Mouse (Mus musculus) liver, adult 2 months (tissue): Measurements from ENCODE around the gene Gm14147. TPM values are rescaled to one million over a fixed set of nuclear protein-coding genes. Genes with fewer than 3 reads are reported as not detected.
"Not testable (repeated sequence)": the region's sequence is repeated elsewhere in the genome, so short reads cannot be mapped to it uniquely, and the experiment has no call there.

Experiments used
- DNase-seq: peaks from one replicate; pipeline ENCODE4 v3.0.0-alpha.2; 2011; ENCODE audit warnings: low read depth, low spot score; ENCODE audit errors: extremely low read depth
- H3K27ac ChIP-seq: fragments of 200-500 bp; replicated peaks from 2 replicates; pipeline ENCODE4 v1.5.1; 2012; ENCODE audit warnings: low read depth, mild to moderate bottlenecking, control low read depth, inconsistent platforms, low read length; ENCODE audit not compliant: insufficient read depth
- H3K27me3 ChIP-seq: fragments of 200-500 bp; 2 replicates; pipeline ENCODE4 v1.6.1; 2012; ENCODE audit warnings: mild to moderate bottlenecking, moderate library complexity, low read length, inconsistent platforms; ENCODE audit not compliant: control insufficient read depth, insufficient read depth
- H3K36me3 ChIP-seq: fragments of 200-500 bp; 2 replicates; pipeline ENCODE4 v1.6.1; 2012; ENCODE audit warnings: low read length, inconsistent platforms; ENCODE audit not compliant: control insufficient read depth, insufficient read depth
- H3K4me1 ChIP-seq: fragments of 200-500 bp; 2 replicates; pipeline ENCODE4 v1.6.1; 2011; ENCODE audit warnings: low read length; ENCODE audit not compliant: control insufficient read depth, insufficient read depth
- H3K4me3 ChIP-seq: fragments of 200-500 bp; 2 replicates; pipeline ENCODE4 v1.5.1; 2011; ENCODE audit warnings: low read depth, mild to moderate bottlenecking, control low read depth, low read length, moderate library complexity; ENCODE audit not compliant: insufficient read depth
- H3K79me2 ChIP-seq: fragments of 200-500 bp; 2 replicates; pipeline ENCODE4 v1.6.1; 2012; ENCODE audit warnings: inconsistent platforms, mild to moderate bottlenecking, low read length, moderate library complexity; ENCODE audit not compliant: control insufficient read depth, insufficient read depth
- H3K9ac ChIP-seq: fragments of 200-500 bp; 2 replicates; pipeline ENCODE4 v1.6.1; 2012; ENCODE audit warnings: low read depth, mild to moderate bottlenecking, control low read depth, inconsistent platforms, low read length
- CTCF ChIP-seq: fragments of 200-500 bp; IDR thresholded peaks from 2 replicates; pipeline ENCODE4 v1.5.1; 2011; ENCODE audit warnings: low read depth, low read length, control low read depth
- POLR2A ChIP-seq: fragments of 200-500 bp; IDR thresholded peaks from 2 replicates; pipeline ENCODE4 v1.6.1; 2011; ENCODE audit warnings: low read length, control low read depth; ENCODE audit not compliant: insufficient read depth; ENCODE audit errors: extremely low read depth
- WGBS: fragments of 180-500 bp; shearing (Covaris S2); methylation state at CpG from one replicate; pipeline ENCODE4 v1.1.7; 2018; 5-methylcytosine and 5-hydroxymethylcytosine counted together
- polyA plus RNA-seq: library from polyadenylated mRNA; depleted of rRNA; stranded (reverse); fragments of >200 nt; gene quantifications from 2 replicates; pipeline ENCODE4 v1.2.3, GENCODE M21; 2012; rRNA removed
- total RNA-seq: library from RNA; depleted of rRNA; stranded (reverse); fragments of >200 nt; gene quantifications from 2 replicates; pipeline ENCODE4 v1.2.3, GENCODE M21; 2014; rRNA removed

Gene Gm14147
- total RNA-seq (not detected in 2 replicates), polyA plus RNA-seq (not detected in 2 replicates)

- not testable (repeated sequence) for H3K4me1 ChIP-seq
- WGBS = no CpG with 5 or more reads among the region's 3 CpGs
Observed at GRCm38 (mm10) chr2:151097945-151098344, at the start of gene Gm14147. TSS of gene Gm14147 (plus strand) at chr2:151098245.

DNA sequence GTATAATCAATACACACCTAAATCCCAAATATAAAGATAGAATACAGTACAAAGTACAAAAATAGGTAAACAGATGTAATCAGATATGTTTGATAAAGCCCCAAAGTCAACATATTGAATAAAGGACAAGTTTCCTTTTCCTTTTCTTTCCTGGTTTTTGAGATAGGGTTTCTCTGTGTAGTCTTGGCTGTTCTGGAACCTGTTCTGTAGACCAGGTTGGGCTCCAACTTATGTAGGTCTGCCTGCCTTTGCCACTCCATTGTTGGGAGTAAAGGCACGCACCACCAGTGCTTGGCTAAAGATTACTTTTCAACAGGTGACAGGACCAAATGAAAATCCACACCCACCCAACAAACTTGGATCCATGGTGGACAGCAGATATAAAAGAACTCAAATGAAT is 41.4 kb upstream of the Gm14147 start:
- no peaks in the 10 kb centered on the region for H3K4me1 ChIP-seq
- WGBS = 87% methylated on average over 1 of the region's 1 CpGs
- TF ChIP-seq POLR2A (no peak), CTCF (no peak)

More at GRCm38 (mm10) chr2:151097945-151098344, at the start of gene Gm14147:
- not testable (repeated sequence) for H3K27ac ChIP-seq, H3K27me3 ChIP-seq, H3K9ac ChIP-seq, H3K36me3 ChIP-seq, H3K4me3 ChIP-seq, DNase-seq, H3K79me2 ChIP-seq

GRCm38 (mm10) chr2:151092250-151092649 is 5.8 kb upstream of the Gm14147 start, which contains the start of gene Gm14151:
TSS of gene Gm14151 (minus strand) at chr2:151092350.
- not testable (repeated sequence) for H3K9ac ChIP-seq, H3K27ac ChIP-seq, H3K4me1 ChIP-seq, H3K27me3 ChIP-seq, H3K4me3 ChIP-seq, DNase-seq, H3K79me2 ChIP-seq, H3K36me3 ChIP-seq
- no CpG with 5 or more reads among the region's 3 CpGs for WGBS

More for the DNA sequence above, 41.4 kb upstream of the Gm14147 start:
- no peak overlapping the region for H3K9ac ChIP-seq
- no peak overlapping the region for H3K27ac ChIP-seq
- H3K36me3 ChIP-seq = no peaks in the 10 kb centered on the region
- no peaks in the 10 kb centered on the region for H3K27me3 ChIP-seq
- H3K79me2 ChIP-seq = no peaks in the 10 kb centered on the region
- no peak for DNase-seq
- H3K4me3 ChIP-seq = no peak overlapping the region

Other genes starting within 250 kb of the Gm14147 start
- gene Abhd12, start 193.5 kb upstream of the Gm14147 start, total RNA-seq = 31.8 and 33.4 TPM in 2 replicates
- 26.3 and 28.4 TPM in 2 replicates for gene Abhd12, start 193.5 kb upstream of the Gm14147 start, polyA plus RNA-seq
- gene Gins1, start 192.8 kb upstream of the Gm14147 start, total RNA-seq = 4.4 and 5.4 TPM in 2 replicates
- gene Gins1, start 192.8 kb upstream of the Gm14147 start, polyA plus RNA-seq = 2.0 and 2.7 TPM in 2 replicates
- 0.37 and 0.40 TPM in 2 replicates for gene Ninl, start 58.9 kb upstream of the Gm14147 start, total RNA-seq
- 0.22 and 0.29 TPM in 2 replicates for gene Ninl, start 58.9 kb upstream of the Gm14147 start, polyA plus RNA-seq
- 8.3 and 11.8 TPM in 2 replicates for gene Nanp, start 58.8 kb upstream of the Gm14147 start, total RNA-seq
- 3.0 and 3.5 TPM in 2 replicates for gene Nanp, start 58.8 kb upstream of the Gm14147 start, polyA plus RNA-seq
- gene Gm14151, start 5.9 kb upstream of the Gm14147 start, total RNA-seq = not detected in 2 replicates
- gene Gm14151, start 5.9 kb upstream of the Gm14147 start, polyA plus RNA-seq = not detected in 2 replicates